Mouse (Mus musculus) ES-E14 (cell line): Measurements from ENCODE around the gene Efl1. TPM values are rescaled to one million over a fixed set of nuclear protein-coding genes. Genes with fewer than 3 reads are reported as not detected.

Experiments
- DNase-seq: peaks from one replicate; pipeline ENCODE4 v3.0.0-alpha.2; 2013; ENCODE audit warnings: low read depth, low spot score
- H3K27ac ChIP-seq: 2 replicates; pipeline ENCODE4 v1.5.1; 2012; ENCODE audit warnings: low read depth, mild to moderate bottlenecking, low read length, moderate library complexity, mixed read lengths; ENCODE audit not compliant: poor library complexity, insufficient read depth, severe bottlenecking
- H3K36me3 ChIP-seq: 2 replicates; pipeline ENCODE4 v1.6.1; 2012; ENCODE audit warnings: mild to moderate bottlenecking, low read length, moderate library complexity, mixed read lengths; ENCODE audit not compliant: control insufficient read depth, poor library complexity, insufficient read depth, severe bottlenecking
- H3K4me1 ChIP-seq, 2 experiments: fragments of 150-350 bp in 1 of 2; sonication (generic) in 1 of 2; 2 replicates each; pipeline ENCODE4 v1.6.1; 2012; ENCODE audit warnings: low read length in 2 of 2, mild to moderate bottlenecking in 1 of 2, mixed read lengths in 1 of 2; ENCODE audit not compliant: control insufficient read depth in 2 of 2, insufficient read depth in 2 of 2, poor library complexity in 1 of 2
- H3K4me3 ChIP-seq, 2 experiments: fragments of 150-350 bp in 1 of 2; sonication (generic) in 1 of 2; 2 replicates each; pipeline ENCODE4 v1.5.1; 2012; ENCODE audit warnings: low read length in 2 of 2, low read depth in 1 of 2, mild to moderate bottlenecking in 1 of 2, mixed read lengths in 1 of 2; ENCODE audit not compliant: insufficient read depth in 1 of 2, poor library complexity in 1 of 2, severe bottlenecking in 1 of 2
- H3K9ac ChIP-seq: 2 replicates; pipeline ENCODE4 v1.6.1; 2012; ENCODE audit warnings: low read depth, mild to moderate bottlenecking, low read length, mixed read lengths; ENCODE audit not compliant: poor library complexity, insufficient read depth, severe bottlenecking
- H3K9me3 ChIP-seq: fragments of 150-350 bp; sonication (generic); 2 replicates; pipeline ENCODE4 v1.6.1; 2012; ENCODE audit warnings: low read depth, mild to moderate bottlenecking, low read length; ENCODE audit not compliant: control insufficient read depth, insufficient read depth
- CHD2 ChIP-seq: IDR thresholded peaks from 2 replicates; pipeline ENCODE4 v1.6.1; 2014; ENCODE audit warnings: mild to moderate bottlenecking, low read depth, low read length, inconsistent platforms
- HCFC1 ChIP-seq: IDR thresholded peaks from 2 replicates; pipeline ENCODE4 v1.6.1; 2012; ENCODE audit warnings: low read length, inconsistent platforms, borderline replicate concordance; ENCODE audit not compliant: insufficient read depth
- MAFK ChIP-seq: IDR thresholded peaks from 2 replicates; pipeline ENCODE4 v1.6.1; 2014; ENCODE audit warnings: mild to moderate bottlenecking, low read depth, low read length, inconsistent platforms; ENCODE audit not compliant: insufficient read depth
- ZC3H11A ChIP-seq: IDR thresholded peaks from 2 replicates; pipeline ENCODE4 v1.6.1; 2012; ENCODE audit warnings: low read depth, mild to moderate bottlenecking, inconsistent platforms, low read length, borderline replicate concordance
- ZNF384 ChIP-seq: IDR thresholded peaks from 2 replicates; pipeline ENCODE4 v1.6.1; 2012; ENCODE audit warnings: low read depth, low read length, inconsistent platforms
- in situ Hi-C, 2 experiments: fragments of 600-800 bp; cut with MboI; formaldehyde crosslinking; loops; one replicate each; pipeline ENCODE4 v1.15.1; 2025; ENCODE audit warnings: low sequenced_read_pairs in 2 of 2, inconsistent platforms in 1 of 2; ENCODE audit not compliant: unreplicated experiment in 2 of 2
- total RNA-seq: library from RNA; depleted of rRNA; stranded (reverse); fragments of 300-350 nt; gene quantifications from 2 replicates; pipeline ENCODE4 v1.2.3, GENCODE M21; 2012

Gene Efl1
- total RNA-seq, 1 experiment: 17.0 TPM

GRCm38 (mm10) chr7:82625342-82625741 is 23.1 kb upstream of the Efl1 start:
- H3K9me3 ChIP-seq: no peaks in the 10 kb centered on the region
- TF ChIP-seq CHD2 (no peak), ZNF384 (no peak)

GRCm38 (mm10) chr7:82647183-82647582 is 1.2 kb upstream of the Efl1 start:
- in situ Hi-C loops: no loop called here
- Histone ChIP-seq H3K4me3 (no peak overlapping the region), H3K9ac (no peak overlapping the region), H3K27ac (no peak overlapping the region), H3K4me1 (peaks cover 0 to 3% of the 10 kb centered on the region in 2 experiments; a peak in 1 of 4 replicates), H3K9me3 (no peaks in the 10 kb centered on the region), H3K36me3 (no peaks in the 10 kb centered on the region)
- no peak for TF ChIP-seq ZNF384
- TF ChIP-seq CHD2: no peak
- no peak for TF ChIP-seq HCFC1
- TF ChIP-seq MAFK: no peak
- TF ChIP-seq ZC3H11A: no peak
- DNase-seq: no peak

More at GRCm38 (mm10) chr7:82625342-82625741, 23.1 kb upstream of the Efl1 start:
- peak; percentile 75 for DNase-seq
- Histone ChIP-seq H3K4me3 (no peak overlapping the region), H3K27ac (no peak overlapping the region), H3K36me3 (no peaks in the 10 kb centered on the region), H3K9ac (no peak overlapping the region), H3K4me1 (no peaks in the 10 kb centered on the region)
- in situ Hi-C loops: no loop called here

DNA sequence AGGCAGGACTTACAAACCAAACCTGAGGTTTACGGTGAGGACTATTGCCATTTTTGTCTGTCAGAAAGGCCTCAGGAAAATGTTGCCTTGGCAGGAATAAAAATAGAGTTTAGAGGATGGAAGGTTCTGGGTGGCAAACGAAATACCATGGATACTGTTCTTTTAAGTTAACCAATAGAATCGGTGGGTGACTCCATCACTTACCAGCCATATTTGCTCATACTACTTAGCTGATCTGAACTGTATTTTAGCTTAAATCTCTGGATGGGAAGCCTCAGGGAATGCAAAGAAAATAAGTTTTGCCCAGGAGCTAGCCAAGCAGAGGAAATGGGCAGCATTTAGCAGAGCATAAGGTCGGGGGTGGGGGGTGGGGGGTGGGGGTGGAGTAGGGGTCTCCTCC is 505 bp upstream of the Efl1 start:
- H3K4me3 ChIP-seq: peak overlapping the region; percentile 76 to 87
- H3K9me3 ChIP-seq: 0 out of 2 replicates have a peak, but pooled peaks cover under 1% of the 10 kb centered on the region
- H3K9ac ChIP-seq: peak overlapping the region; percentile 49; the same call in 1 of the 2 replicates
- H3K4me1 ChIP-seq: peaks cover 0 to 3% of the 10 kb centered on the region in 2 experiments; a peak in 1 of 4 replicates
- TF ChIP-seq CHD2 (no peak), ZC3H11A (no peak), MAFK (no peak), ZNF384 (no peak), HCFC1 (no peak)
- H3K36me3 ChIP-seq: no peaks in the 10 kb centered on the region
- no peak overlapping the region for H3K27ac ChIP-seq
- in situ Hi-C loops: no loop called here
- no peak for DNase-seq

DNA sequence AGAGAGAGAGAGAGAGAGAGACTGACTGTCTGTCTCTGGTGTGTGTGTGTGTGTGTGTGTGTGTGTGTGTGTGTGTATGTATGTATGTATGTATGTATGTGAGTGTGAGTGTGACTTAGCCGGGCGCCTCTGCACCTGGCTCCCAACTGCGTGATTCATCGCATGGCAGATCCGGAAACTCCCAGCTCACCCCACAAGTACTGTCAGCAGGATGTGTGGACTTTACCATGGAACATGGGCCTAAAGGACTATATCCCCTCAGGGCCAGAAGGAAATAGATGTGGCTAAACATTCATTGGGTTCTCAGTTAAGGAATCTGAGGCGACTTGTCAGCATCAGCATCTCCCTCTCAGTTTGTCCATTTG is 649 bp downstream of the Efl1 start:
- TF ChIP-seq MAFK: no peak
- no peak for TF ChIP-seq ZC3H11A
- in situ Hi-C loops: no loop called here
- Histone ChIP-seq H3K9ac (peak overlapping the region; percentile 81), H3K27ac (no peak overlapping the region), H3K4me3 (peak overlapping the region; percentile 76 to 87), H3K36me3 (no peaks in the 10 kb centered on the region), H3K9me3 (0 out of 2 replicates have a peak, but pooled peaks cover 2% of the 10 kb centered on the region), H3K4me1 (peaks cover 0 to 3% of the 10 kb centered on the region in 2 experiments; a peak in 1 of 4 replicates)
- DNase-seq: no peak

DNA sequence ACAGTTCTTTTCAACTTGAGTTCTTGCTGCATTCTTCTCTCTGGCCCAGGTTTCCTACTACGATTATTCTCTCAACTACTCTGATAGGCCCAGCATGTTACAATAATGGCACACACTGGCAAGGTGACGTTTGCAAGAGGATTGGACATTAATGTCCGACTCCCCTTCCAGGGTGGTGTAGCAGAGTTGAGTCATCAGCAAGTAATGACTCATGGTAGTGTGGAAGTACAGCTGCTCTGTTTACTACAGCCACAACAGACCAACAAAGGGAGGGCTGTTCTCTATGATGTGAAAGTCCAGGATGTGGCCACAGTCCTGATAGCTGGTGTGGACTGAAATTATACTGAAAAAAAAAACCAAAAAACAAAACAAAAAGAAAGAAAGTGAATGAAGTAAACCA is 16.2 kb downstream of the Efl1 start:
- in situ Hi-C loops: no loop called here

More for the DNA sequence above, 16.2 kb downstream of the Efl1 start:
- no peak overlapping the region for H3K9ac ChIP-seq
- DNase-seq: no peak
- TF ChIP-seq HCFC1 (no peak), MAFK (no peak), ZC3H11A (no peak), ZNF384 (no peak), CHD2 (no peak)
- H3K27ac ChIP-seq: no peak overlapping the region
- no peak overlapping the region for H3K4me3 ChIP-seq
- no peaks in the 10 kb centered on the region for H3K9me3 ChIP-seq
- no peaks in the 10 kb centered on the region for H3K4me1 ChIP-seq
- H3K36me3 ChIP-seq: peaks cover 6% of the 10 kb centered on the region
